In genomic region chr19:23026427-23026826, GRCm38 (mm10) we compare ENCODE assay signal across 27 mouse cellular contexts.
DNase-seq lines count a peak whose midpoint lies in the region; ATAC-seq and TF ChIP-seq lines count a peak whose summit lies in the region.
"Had no signal": no experiment of that assay in that cellular context is flagged by ENCODE, and none has a peak within 500 bp of the region (broad histone marks: within the 10 kb centered on the region; RNA-seq: fewer than 3 reads in every experiment).

No protein-coding gene starts in this region.

- WGBS in heart, embryonic 13.5 days, result 33% methylated on average over 7 of the region's 7 CpGs
- whole genome bisulfite sequencing in forebrain, postnatal 0 days, result 91% methylated on average over 7 of the region's 7 CpGs

- intact Hi-C loops in heart, postnatal 25 days (cut with DNase I), result no loop called here

- H3K9me3 ChIP-seq in heart, embryonic 13.5 days, result no peaks in the 10 kb centered on the region
- no peaks in the 10 kb centered on the region for H3K9me3 ChIP-seq in forebrain, postnatal 0 days (ENCODE audit: low read length)
- H3K9me3 ChIP-seq: embryonic facial prominence, embryonic 12.5 days; limb, embryonic 10.5 days; limb, embryonic 15.5 days; liver, embryonic 13.5 days; midbrain, embryonic 10.5 days; stomach, embryonic 15.5 days had no signal

- H3K4me1 ChIP-seq in heart, embryonic 13.5 days, result peaks cover 21% of the 10 kb centered on the region
- H3K4me1 ChIP-seq in forebrain, postnatal 0 days (ENCODE audit: insufficient read depth), result 0 out of 2 replicates have a peak, but pooled peaks cover 6% of the 10 kb centered on the region
- H3K4me1 ChIP-seq: embryonic facial prominence, embryonic 12.5 days; limb, embryonic 10.5 days; limb, embryonic 15.5 days; liver, embryonic 13.5 days; midbrain, embryonic 10.5 days; stomach, embryonic 15.5 days had no signal

- TF ChIP-seq CTCF in forebrain, postnatal 0 days (IDR thresholded peaks at IDR 0.05; ENCODE audit: low read depth), result no peak

- H3K27ac ChIP-seq in heart, embryonic 13.5 days (replicated peaks), result no peak overlapping the region
- no peak overlapping the region for H3K27ac ChIP-seq in forebrain, postnatal 0 days (ENCODE audit: low read depth, low read length)
- H3K27ac ChIP-seq: embryonic facial prominence, embryonic 12.5 days; hindbrain, embryonic 14.5 days; limb, embryonic 10.5 days; limb, embryonic 15.5 days; liver, embryonic 13.5 days; midbrain, embryonic 10.5 days; stomach, embryonic 15.5 days had no signal

- no peaks in the 10 kb centered on the region for H3K27me3 ChIP-seq in heart, embryonic 13.5 days (replicated peaks)
- H3K27me3 ChIP-seq in forebrain, postnatal 0 days (ENCODE audit: insufficient read depth, low read length), result no peaks in the 10 kb centered on the region
- H3K27me3 ChIP-seq: embryonic facial prominence, embryonic 12.5 days; limb, embryonic 15.5 days; liver, embryonic 13.5 days; Patski; stomach, embryonic 15.5 days had no signal

- H3K4me3 ChIP-seq in heart, embryonic 13.5 days, result no peak overlapping the region
- H3K4me3 ChIP-seq in forebrain, postnatal 0 days (ENCODE audit: low read depth, low read length), result no peak overlapping the region
- H3K4me3 ChIP-seq: embryonic facial prominence, embryonic 12.5 days; limb, embryonic 10.5 days; limb, embryonic 15.5 days; liver, embryonic 13.5 days; midbrain, embryonic 10.5 days; stomach, embryonic 15.5 days had no signal

- H3K36me3 ChIP-seq in heart, embryonic 13.5 days, result no peaks in the 10 kb centered on the region
- no peaks in the 10 kb centered on the region for H3K36me3 ChIP-seq in forebrain, postnatal 0 days (ENCODE audit: insufficient read depth)
- H3K36me3 ChIP-seq: embryonic facial prominence, embryonic 12.5 days; limb, embryonic 10.5 days; limb, embryonic 15.5 days; liver, embryonic 13.5 days; midbrain, embryonic 10.5 days; stomach, embryonic 15.5 days had no signal

- no peak overlapping the region for H3K9ac ChIP-seq in heart, embryonic 13.5 days
- no peak overlapping the region for H3K9ac ChIP-seq in forebrain, postnatal 0 days
- H3K9ac ChIP-seq: embryonic facial prominence, embryonic 12.5 days; hindbrain, embryonic 14.5 days; limb, embryonic 15.5 days; liver, embryonic 13.5 days; lung, embryonic 14.5 days; stomach, embryonic 15.5 days had no signal

- DNase-seq in heart, adult 11 months, result peak; percentile 96
- DNase-seq in heart, postnatal 25 days (ENCODE audit: low spot score), result no peak
- peak; percentile 7 for DNase-seq in lung, postnatal 10 days
- no peak for DNase-seq in lung, postnatal 14 days
- DNase-seq in heart, postnatal 4 days, result peak; percentile 50
- no peak for DNase-seq in forebrain, postnatal 0 days
- DNase-seq: adrenal gland, postnatal 10 days; cerebellum, adult 9-11 months; embryo, embryonic 11 days; gastrocnemius, postnatal 36 days; kidney, adult 9 months; kidney, postnatal 14 days; layer of hippocampus, adult 9-11 months; liver, embryonic 13.5 days; lung, embryonic 14.5 days; right cerebral cortex, postnatal 25 days had no signal

- H3K4me2 ChIP-seq in heart, embryonic 13.5 days, result peak overlapping the region; percentile 9
- H3K4me2 ChIP-seq in forebrain, postnatal 0 days (ENCODE audit: low read depth), result no peak overlapping the region
- H3K4me2 ChIP-seq: embryonic facial prominence, embryonic 12.5 days; hindbrain, embryonic 14.5 days; limb, embryonic 15.5 days; liver, embryonic 13.5 days; lung, embryonic 14.5 days; stomach, embryonic 15.5 days had no signal

- no peak for ATAC-seq in heart, embryonic 13.5 days (ENCODE audit: extremely low read depth, insufficient number of reproducible peaks, low FRiP score, low TSS enrichment)
- no peak for ATAC-seq in forebrain, postnatal 0 days
- ATAC-seq: forebrain, embryonic 14.5 days; intestine, postnatal 0 days; midbrain, embryonic 16.5 days; Patski had no signal

Comparison
In these comparisons a context has a peak if more than half of its experiments do, and no peak if none do; other contexts are left out.
1. DNase-seq: peak in heart, adult 11 months (single experiment), lung, postnatal 10 days (single experiment) and heart, postnatal 4 days (single experiment); none in heart, postnatal 25 days (single experiment), lung, postnatal 14 days (single experiment) and forebrain, postnatal 0 days (single experiment).